Mouse (Mus musculus) liver, adult 2 months (tissue): ENCODE measurements around the gene Ptar1. TPM values are rescaled to one million over a fixed set of nuclear protein-coding genes. Genes with fewer than 3 reads are reported as not detected.
A peak's percentile ranks its signal among the peaks of the same experiment; 100 is the strongest.

Experiments
- DNase-seq: peaks from one replicate; pipeline ENCODE4 v3.0.0-alpha.2; 2011; ENCODE audit warnings: low read depth, low spot score; ENCODE audit errors: extremely low read depth
- H3K27ac ChIP-seq: fragments of 200-500 bp; replicated peaks from 2 replicates; pipeline ENCODE4 v1.5.1; 2012; ENCODE audit warnings: low read depth, mild to moderate bottlenecking, control low read depth, inconsistent platforms, low read length; ENCODE audit not compliant: insufficient read depth
- H3K27me3 ChIP-seq: fragments of 200-500 bp; 2 replicates; pipeline ENCODE4 v1.6.1; 2012; ENCODE audit warnings: mild to moderate bottlenecking, moderate library complexity, low read length, inconsistent platforms; ENCODE audit not compliant: control insufficient read depth, insufficient read depth
- H3K36me3 ChIP-seq: fragments of 200-500 bp; 2 replicates; pipeline ENCODE4 v1.6.1; 2012; ENCODE audit warnings: low read length, inconsistent platforms; ENCODE audit not compliant: control insufficient read depth, insufficient read depth
- H3K4me1 ChIP-seq: fragments of 200-500 bp; 2 replicates; pipeline ENCODE4 v1.6.1; 2011; ENCODE audit warnings: low read length; ENCODE audit not compliant: control insufficient read depth, insufficient read depth
- H3K4me3 ChIP-seq: fragments of 200-500 bp; 2 replicates; pipeline ENCODE4 v1.5.1; 2011; ENCODE audit warnings: low read depth, mild to moderate bottlenecking, control low read depth, low read length, moderate library complexity; ENCODE audit not compliant: insufficient read depth
- H3K79me2 ChIP-seq: fragments of 200-500 bp; 2 replicates; pipeline ENCODE4 v1.6.1; 2012; ENCODE audit warnings: inconsistent platforms, mild to moderate bottlenecking, low read length, moderate library complexity; ENCODE audit not compliant: control insufficient read depth, insufficient read depth
- H3K9ac ChIP-seq: fragments of 200-500 bp; 2 replicates; pipeline ENCODE4 v1.6.1; 2012; ENCODE audit warnings: low read depth, mild to moderate bottlenecking, control low read depth, inconsistent platforms, low read length
- CTCF ChIP-seq: fragments of 200-500 bp; IDR thresholded peaks from 2 replicates; pipeline ENCODE4 v1.5.1; 2011; ENCODE audit warnings: low read depth, low read length, control low read depth
- POLR2A ChIP-seq: fragments of 200-500 bp; IDR thresholded peaks from 2 replicates; pipeline ENCODE4 v1.6.1; 2011; ENCODE audit warnings: low read length, control low read depth; ENCODE audit not compliant: insufficient read depth; ENCODE audit errors: extremely low read depth
- WGBS: fragments of 180-500 bp; shearing (Covaris S2); methylation state at CpG from one replicate; pipeline ENCODE4 v1.1.7; 2018; 5-methylcytosine and 5-hydroxymethylcytosine counted together
- polyA plus RNA-seq: library from polyadenylated mRNA; depleted of rRNA; stranded (reverse); fragments of >200 nt; gene quantifications from 2 replicates; pipeline ENCODE4 v1.2.3, GENCODE M21; 2012; rRNA removed
- total RNA-seq: library from RNA; depleted of rRNA; stranded (reverse); fragments of >200 nt; gene quantifications from 2 replicates; pipeline ENCODE4 v1.2.3, GENCODE M21; 2014; rRNA removed

The Ptar1 gene
- 6.0 and 6.2 TPM in 2 replicates for total RNA-seq
- 1.1 and 1.8 TPM in 2 replicates for polyA plus RNA-seq

- DNase-seq: peak; percentile 57
- peak within 1 kb of the TSS; percentile 91 for H3K9ac ChIP-seq
- 1% methylated on average over 93 of the region's 93 CpGs for WGBS
Observed at GRCm38 (mm10) chr19:23687296-23688021, at the start of gene Ptar1. Ptar1 (plus strand) TSS chr19:23687429.

GRCm38 (mm10) chr19:23643819-23644218 is 43.4 kb upstream of the Ptar1 start:
- TF ChIP-seq CTCF: no peak
- TF ChIP-seq POLR2A: no peak
- Histone ChIP-seq H3K9ac (no peak overlapping the region), H3K27me3 (no peaks in the 10 kb centered on the region), H3K36me3 (no peaks in the 10 kb centered on the region), H3K4me3 (no peak overlapping the region), H3K27ac (no peak overlapping the region), H3K4me1 (no peaks in the 10 kb centered on the region), H3K79me2 (no peaks in the 10 kb centered on the region)
- WGBS: 85% methylated on average over 5 of the region's 5 CpGs
- DNase-seq: no peak

More at GRCm38 (mm10) chr19:23687296-23688021, at the start of gene Ptar1:
- Histone ChIP-seq H3K36me3 (no peaks in the 10 kb centered on the region), H3K27me3 (no peaks in the 10 kb centered on the region), H3K4me3 (peak within 1 kb of the TSS; percentile 87), H3K4me1 (peaks cover 4% of the 10 kb centered on the region; the same call in 1 of the 2 replicates), H3K27ac (peak within 1 kb of the TSS; percentile 93), H3K79me2 (no peaks in the 10 kb centered on the region; the same call in 1 of the 2 replicates)
- TF ChIP-seq POLR2A (peak; percentile 62), CTCF (no peak)

DNA sequence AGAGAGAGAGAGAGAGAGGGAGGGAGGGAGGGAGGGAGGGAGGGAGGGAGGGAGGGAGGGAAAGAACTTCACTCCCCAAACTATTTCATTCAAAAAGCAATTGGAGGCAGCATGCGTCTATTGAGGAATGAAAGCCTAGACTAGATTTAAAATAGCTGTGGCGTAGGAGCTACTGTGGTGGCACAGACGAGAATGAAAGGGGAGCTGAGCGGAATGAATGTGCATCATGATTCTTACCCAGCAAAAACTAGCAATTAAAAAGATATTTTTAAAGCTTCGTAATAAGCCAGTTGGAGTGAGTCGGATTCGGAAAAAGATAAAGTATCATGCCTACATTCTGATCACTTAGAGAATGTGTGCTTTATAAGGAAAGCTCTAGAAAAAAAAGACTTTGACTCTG is 41.9 kb upstream of the Ptar1 start:
- TF ChIP-seq POLR2A: no peak
- TF ChIP-seq CTCF: no peak
- Histone ChIP-seq H3K4me1 (no peaks in the 10 kb centered on the region), H3K27ac (no peak overlapping the region), H3K9ac (no peak overlapping the region), H3K79me2 (no peaks in the 10 kb centered on the region), H3K36me3 (no peaks in the 10 kb centered on the region), H3K4me3 (no peak overlapping the region), H3K27me3 (no peaks in the 10 kb centered on the region)
- 83% methylated on average over 7 of the region's 7 CpGs for WGBS
- DNase-seq: no peak

GRCm38 (mm10) chr19:23647308-23647707 is 39.9 kb upstream of the Ptar1 start:
- TF ChIP-seq POLR2A (no peak), CTCF (no peak)
- no peaks in the 10 kb centered on the region for H3K4me1 ChIP-seq
- no peak for DNase-seq
- no peaks in the 10 kb centered on the region for H3K79me2 ChIP-seq
- H3K4me3 ChIP-seq: no peak overlapping the region
- H3K9ac ChIP-seq: no peak overlapping the region
- 91% methylated on average over 7 of the region's 7 CpGs for WGBS
- H3K36me3 ChIP-seq: no peaks in the 10 kb centered on the region
- H3K27me3 ChIP-seq: no peaks in the 10 kb centered on the region
- H3K27ac ChIP-seq: no peak overlapping the region

DNA sequence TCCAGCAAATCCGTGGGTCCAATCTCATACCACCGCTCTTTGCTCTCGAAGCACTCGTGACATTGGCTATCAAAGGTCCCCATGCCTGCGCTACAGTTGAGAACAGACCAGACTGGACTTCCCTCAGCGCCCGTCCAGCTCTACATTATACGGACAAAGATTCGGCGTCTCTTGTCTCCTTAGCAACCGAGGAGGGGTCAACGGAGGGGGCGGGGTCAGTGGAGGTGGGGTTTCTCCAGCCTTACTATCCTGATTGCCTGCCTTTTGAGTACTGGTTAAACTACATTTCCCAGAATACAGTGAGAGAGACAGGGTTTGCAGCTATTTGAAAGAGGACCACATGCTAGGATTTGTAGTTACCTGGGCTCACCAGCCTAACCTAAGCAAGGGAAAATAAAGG is 34.6 kb upstream of the Ptar1 start, which contains the start of gene 1700028P14Rik:
Gene 1700028P14Rik, minus strand, starts transcription at position 169 of the 400 bp plus-strand sequence.
- no peaks in the 10 kb centered on the region for H3K4me1 ChIP-seq
- DNase-seq: peak; percentile 14
- no peaks in the 10 kb centered on the region for H3K36me3 ChIP-seq
- H3K27ac ChIP-seq: no peak within 1 kb of the TSS
- no peak for TF ChIP-seq POLR2A
- TF ChIP-seq CTCF: no peak
- no peaks in the 10 kb centered on the region for H3K79me2 ChIP-seq
- no peak within 1 kb of the TSS for H3K4me3 ChIP-seq
- H3K27me3 ChIP-seq: no peaks in the 10 kb centered on the region; the same call in 1 of the 2 replicates
- WGBS: 5% methylated on average over 13 of the region's 13 CpGs
- H3K9ac ChIP-seq: no peak within 1 kb of the TSS

DNA sequence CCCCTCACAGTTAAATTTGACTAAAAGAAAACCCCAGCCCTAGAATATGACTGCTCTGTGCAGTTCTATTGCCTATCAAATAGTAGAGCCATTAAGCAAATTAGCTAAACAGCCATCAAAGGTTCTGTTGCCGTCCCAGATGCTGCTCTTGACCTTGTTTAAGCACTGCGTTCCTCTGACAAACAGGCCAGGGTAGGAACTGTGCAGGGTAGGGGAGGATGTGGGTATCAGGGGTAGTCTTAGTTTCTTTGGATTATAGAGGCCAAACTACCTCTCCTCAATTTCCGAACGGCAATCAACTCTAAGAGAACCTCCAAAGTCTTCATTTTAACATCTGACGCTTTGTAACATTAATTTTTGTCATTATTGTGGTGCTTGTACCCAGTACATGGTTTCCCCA is 34.1 kb upstream of the Ptar1 start:
- TF ChIP-seq POLR2A: no peak
- no peak for TF ChIP-seq CTCF
- H3K4me1 ChIP-seq: no peaks in the 10 kb centered on the region
- no peaks in the 10 kb centered on the region; the same call in 1 of the 2 replicates for H3K27me3 ChIP-seq
- H3K36me3 ChIP-seq: no peaks in the 10 kb centered on the region
- 91% methylated on average over 5 of the region's 5 CpGs for WGBS
- no peak overlapping the region for H3K4me3 ChIP-seq
- no peak overlapping the region for H3K27ac ChIP-seq
- H3K79me2 ChIP-seq: no peaks in the 10 kb centered on the region
- no peak for DNase-seq
- no peak overlapping the region for H3K9ac ChIP-seq
